Mouse (Mus musculus) right cerebral cortex, postnatal 4 days (tissue): Measurements from ENCODE around the gene Btn1a1.

ENCODE experiments used
- DNase-seq: peaks from one replicate; pipeline ENCODE4 v3.0.0-alpha.2; 2022

Btn1a1 gene

DNA sequence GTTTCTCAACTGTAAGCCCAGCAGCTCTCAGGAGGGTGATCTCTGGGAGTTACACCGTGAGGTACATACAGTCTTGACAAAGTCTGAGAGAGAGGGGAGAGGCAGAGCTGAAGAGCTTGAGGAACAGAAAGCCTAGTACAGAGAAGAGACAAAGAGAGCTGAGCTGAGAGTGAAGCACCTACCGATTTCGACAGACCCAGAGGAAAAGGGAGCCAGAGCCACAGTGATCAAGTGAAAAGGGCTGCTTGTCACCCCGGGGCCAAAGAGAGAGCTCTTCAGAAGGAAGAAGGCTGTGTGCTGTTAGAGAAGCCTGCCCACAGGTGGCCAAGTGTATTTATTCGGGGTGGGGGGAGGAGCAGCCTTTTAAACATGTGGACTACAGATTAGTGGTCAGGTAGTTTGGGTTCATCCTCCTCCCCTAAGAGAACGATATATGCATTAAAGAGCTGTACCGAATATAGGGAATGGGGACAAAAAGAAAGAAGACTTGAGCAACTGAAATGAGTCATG is at the start of gene Btn1a1:
Gene Btn1a1 (minus strand): TSS at position 302 of the 510 bp plus-strand sequence.
- no peak for DNase-seq

- DNase-seq, result no peak
Measured at GRCm38 (mm10) chr13:23515281-23515680, 49.6 kb upstream of the Btn1a1 start.

DNA sequence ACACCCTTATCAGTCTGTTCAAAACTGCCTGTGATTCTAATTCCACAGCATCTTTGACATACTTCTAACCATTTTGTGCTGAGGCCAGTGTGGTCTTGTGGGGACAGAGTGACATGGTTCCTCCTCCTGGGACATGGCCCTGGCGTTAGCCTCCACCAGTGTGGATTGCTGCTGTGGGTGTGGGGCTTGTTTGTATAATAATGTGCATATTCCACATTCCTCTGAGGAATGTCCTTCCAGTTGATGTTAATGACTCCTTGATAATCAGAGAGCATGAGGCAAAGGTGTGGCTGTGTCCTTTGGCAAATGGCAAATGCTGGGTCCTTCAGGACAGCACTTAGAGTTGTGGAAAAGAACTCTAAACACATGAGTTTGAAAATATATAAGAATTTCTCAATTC is 47.8 kb upstream of the Btn1a1 start:
- no peak for DNase-seq

- no peak for DNase-seq
Measured at GRCm38 (mm10) chr13:23510127-23510526, 44.4 kb upstream of the Btn1a1 start.

DNA sequence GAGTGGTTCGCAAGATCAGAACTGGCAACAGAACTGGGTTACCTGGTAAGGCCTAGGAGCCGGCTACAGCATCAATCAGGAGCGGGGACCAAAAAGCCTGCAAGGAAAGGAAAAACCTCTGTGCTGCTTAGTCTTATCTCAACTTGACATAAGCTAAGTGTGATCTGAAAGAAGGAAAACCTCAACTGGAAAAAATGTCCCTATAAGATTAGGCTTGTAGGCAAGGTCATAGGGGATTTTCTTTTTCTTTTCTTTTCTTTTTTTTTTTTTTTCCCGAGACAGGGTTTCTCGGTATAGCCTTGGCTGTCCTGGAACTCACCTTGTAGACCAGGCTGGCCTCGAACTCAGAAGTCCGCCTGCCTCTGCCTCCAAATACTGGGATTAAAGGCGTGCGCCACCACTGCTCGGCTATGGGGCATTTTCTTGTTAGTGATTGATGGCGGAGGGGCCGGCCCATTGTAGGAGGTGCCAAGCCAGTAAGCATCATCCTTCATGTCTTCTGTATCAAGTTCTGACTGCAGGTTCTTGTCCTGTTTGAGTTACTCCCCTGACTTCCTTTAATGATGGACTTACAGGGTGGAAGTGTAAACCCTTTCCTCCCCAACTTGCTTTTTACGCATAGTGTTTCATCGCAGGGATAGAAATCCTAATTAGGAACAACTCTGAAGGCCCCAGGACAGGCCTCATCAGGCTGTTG is 41.3 kb upstream of the Btn1a1 start:
- DNase-seq, result no peak

DNA sequence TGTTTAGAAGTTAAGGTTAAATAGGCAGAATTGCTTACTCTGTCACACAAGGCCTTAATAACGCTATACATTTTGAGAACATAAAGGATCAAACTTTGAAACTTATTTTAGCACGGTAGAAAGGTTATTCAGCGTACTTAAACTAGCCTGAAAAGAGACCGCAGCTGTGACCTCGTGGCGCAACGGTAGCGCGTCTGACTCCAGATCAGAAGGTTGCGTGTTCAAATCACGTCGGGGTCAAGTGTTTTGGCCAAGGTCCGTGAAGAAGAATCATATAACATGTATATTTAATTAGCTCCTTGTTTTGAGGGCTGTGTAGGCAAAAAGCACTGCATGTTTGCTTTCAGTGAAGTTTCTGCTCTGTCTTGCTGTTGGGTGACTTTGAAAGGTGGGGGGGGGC is 40.6 kb upstream of the Btn1a1 start:
- peak; percentile 30 for DNase-seq

- DNase-seq, result no peak
Measured at GRCm38 (mm10) chr13:23505662-23506345, 40.1 kb upstream of the Btn1a1 start.

DNA sequence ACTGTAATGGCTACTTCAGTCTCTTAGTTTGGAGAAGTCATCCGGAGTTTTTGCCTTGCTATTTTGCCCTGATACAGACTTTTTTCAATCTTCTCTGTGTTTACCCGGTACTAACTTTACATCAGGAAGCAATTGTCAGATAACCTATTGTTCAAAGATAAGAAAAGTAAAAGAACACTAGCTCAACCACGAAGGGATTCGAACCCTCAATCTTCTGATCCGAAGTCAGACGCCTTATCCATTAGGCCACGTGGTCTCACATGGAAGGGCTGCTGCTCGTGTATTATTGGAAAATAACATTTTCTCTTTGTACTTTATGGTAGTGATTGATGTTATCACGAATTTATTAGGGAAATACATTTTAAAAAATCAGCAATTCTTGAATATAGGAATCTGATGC is 38.1 kb upstream of the Btn1a1 start:
- peak; percentile 46 for DNase-seq

DNA sequence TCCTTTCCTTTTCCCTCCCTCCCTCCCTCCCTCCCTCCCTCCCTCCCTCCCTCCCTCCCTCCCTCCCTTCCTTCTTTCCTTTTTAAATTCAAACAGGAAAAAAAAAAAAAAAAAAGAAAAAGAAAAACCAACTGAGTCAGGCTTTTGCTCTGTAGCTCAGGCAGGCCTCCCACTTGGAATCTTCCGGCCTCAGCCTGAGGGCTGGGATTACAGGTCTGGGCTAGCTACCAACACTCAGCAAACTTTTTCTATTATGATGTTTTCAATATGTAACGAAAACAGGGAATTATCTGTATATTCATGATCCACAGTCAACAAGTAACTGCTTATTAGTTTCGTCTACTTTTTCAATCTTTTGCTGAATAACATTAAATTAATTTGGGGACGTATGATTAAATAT is 37.2 kb upstream of the Btn1a1 start:
- DNase-seq, result no peak

DNA sequence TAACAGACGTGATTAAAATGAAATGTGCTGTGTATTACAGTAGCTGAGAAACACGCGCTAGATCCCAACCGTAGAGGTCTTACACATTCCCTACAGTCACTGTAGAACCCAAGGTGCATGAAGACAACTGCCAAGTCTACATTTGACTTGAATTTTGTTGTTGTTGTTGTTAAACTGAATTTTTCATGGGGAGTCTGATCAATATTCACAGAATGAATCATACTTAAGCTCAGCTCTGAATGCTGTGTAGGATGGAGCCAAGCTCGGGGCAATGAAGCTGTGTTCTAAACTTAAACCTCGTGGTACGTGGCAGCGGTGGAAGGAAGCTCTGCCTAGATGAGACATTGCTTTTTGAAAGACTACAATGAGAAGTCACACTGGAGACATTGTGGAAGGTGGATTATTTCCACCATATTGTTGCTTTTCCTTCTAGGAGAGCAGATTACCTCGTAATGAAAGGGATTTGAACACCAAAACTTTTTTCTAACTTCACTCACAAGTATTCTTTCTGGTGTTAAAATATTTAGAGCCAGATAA is 36.4 kb upstream of the Btn1a1 start:
- DNase-seq, result no peak

DNA sequence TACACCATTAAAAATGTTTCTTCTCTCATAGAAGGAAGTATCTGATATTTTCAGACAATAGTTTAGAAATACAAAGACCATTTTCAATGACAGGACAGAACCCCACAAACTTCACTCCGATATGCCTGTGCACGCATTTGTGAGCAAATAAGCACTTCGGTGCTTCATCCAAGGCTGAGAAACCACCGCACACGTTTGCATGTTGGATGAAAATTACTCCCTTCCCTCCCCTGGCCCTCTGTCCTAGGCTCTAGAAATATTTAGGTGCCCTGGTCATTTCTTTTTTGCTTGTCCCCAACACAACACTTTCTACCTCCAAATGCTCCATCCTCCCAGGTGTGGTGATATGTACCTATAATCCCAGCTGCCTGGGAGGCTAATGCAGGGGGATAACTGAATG is 35.8 kb upstream of the Btn1a1 start:
- no peak for DNase-seq

DNA sequence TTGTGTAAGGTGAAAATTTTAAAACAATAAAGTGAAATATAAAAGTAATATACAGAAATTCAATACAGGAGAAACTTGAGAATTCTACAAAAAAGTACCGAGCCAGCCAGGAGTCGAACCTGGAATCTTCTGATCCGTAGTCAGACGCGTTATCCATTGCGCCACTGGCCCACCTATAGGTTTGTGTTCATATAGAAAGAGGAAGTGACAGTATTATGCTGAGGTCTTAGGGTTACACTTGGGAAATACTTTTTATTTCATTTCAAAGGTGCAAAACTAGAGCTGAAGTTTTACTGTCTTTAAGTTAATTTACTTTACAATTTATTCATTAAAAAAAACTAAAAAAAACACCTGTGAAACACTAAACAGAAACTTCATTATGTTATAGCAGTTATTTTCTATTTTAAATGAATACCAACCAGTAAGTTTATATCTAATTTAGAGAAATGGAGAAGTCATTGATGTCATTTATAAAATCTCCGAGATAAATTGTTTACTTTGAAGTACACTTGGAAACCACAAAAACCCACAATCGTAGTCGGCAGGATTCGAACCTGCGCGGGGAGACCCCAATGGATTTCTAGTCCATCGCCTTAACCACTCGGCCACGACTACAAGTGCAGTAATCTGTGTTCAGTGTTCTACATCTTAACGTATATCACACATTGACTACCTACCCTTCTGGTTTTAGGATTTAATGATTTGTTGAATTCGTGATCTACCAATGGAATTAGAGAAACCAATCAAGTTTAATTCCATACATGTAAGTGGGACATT is 34.9 kb upstream of the Btn1a1 start:
- peak; percentile 64 for DNase-seq

- DNase-seq, result no peak
Measured at GRCm38 (mm10) chr13:23499943-23500342, 34.2 kb upstream of the Btn1a1 start.

DNA sequence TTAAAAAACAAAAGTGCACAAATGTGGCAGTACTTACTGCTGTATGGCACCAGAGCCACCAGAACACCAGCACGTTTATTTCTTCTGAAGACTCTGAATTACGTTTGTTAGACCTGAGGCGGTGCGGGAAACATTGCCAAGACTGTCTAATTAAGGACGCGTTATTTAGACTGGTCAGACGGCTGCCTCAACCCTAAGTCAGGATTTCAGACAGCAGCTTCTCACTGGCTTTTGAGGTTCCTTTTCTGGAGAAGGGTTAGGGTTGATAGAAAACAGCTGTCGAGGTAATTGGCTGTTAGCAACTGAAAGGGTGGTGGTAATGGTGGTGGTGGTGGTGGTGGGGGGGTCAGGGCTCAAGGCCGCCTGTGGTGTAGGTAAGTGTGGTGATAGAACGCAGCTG is 33.0 kb upstream of the Btn1a1 start:
- no peak for DNase-seq

DNA sequence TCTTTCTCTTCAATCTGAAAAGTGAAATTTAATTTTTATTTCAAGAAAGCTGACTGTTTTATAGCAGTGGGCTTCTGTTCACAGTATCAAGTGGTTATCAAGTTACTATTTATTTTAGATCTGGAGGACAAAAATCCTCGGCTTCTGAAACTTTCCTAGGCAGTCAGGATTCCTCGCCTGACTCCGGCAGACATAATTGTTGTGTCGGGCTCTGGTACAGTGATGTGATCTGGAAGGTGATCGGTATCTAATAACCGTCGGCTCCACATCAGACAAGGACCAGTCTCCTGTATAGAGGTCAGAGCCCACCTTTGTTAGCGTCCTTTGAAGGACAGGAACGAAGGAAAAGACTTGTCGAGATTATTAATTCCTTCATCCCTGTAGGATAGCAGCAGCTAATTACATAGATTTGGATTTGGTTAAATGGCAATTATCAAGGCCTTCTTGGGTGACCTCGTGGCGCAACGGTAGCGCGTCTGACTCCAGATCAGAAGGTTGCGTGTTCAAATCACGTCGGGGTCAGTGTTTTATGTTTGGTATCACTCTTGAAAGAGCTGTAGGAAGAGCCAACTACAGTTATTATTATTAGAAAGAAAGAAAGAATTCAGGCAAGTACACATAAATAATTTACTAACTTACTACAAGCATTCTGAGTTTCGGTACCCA is 32.1 kb upstream of the Btn1a1 start:
- no peak for DNase-seq

- DNase-seq, result no peak
Measured at GRCm38 (mm10) chr13:23495526-23495925, 29.8 kb upstream of the Btn1a1 start.

DNA sequence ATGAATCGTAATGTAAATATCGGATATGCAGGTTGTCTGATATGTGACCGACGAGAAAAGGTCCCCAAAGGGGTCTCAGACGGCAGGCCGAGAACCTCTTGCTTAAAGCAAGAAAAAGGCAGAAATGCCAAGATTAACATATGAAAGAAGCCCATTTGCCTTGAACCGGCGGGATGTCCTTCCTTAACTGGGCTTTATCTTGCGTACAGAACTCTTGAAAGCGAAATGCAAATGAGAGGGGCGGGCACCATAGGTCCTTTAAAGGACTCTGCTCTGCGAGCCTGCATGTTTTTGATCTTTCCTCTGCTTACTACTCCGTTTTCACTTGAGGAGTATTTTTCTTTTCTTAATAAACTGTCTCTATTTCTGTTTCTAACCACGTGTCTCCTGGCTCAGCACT is 26.3 kb upstream of the Btn1a1 start:
- DNase-seq, result no peak

GRCm38 (mm10) chr13:23491263-23491662 is 25.6 kb upstream of the Btn1a1 start:
- DNase-seq, result no peak

DNA sequence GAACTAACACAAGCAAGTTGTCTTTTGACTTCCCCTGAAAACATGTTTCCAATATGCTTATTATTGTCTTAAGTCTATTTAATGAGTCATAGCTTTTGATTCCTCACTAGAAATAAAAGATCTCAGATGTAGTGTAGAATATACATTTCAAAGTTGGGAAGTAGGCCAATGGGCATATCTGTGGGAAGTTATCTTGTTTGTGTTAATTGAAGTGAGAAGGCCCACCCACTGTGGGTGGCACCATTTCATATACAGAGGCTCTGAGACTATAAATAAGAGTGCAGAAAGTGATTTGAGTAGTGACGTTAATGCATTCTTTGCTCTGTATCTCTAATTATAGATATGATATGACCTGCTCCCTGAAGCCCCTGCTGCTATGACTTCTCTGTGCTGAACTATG is 25.2 kb upstream of the Btn1a1 start:
- no peak for DNase-seq

DNA sequence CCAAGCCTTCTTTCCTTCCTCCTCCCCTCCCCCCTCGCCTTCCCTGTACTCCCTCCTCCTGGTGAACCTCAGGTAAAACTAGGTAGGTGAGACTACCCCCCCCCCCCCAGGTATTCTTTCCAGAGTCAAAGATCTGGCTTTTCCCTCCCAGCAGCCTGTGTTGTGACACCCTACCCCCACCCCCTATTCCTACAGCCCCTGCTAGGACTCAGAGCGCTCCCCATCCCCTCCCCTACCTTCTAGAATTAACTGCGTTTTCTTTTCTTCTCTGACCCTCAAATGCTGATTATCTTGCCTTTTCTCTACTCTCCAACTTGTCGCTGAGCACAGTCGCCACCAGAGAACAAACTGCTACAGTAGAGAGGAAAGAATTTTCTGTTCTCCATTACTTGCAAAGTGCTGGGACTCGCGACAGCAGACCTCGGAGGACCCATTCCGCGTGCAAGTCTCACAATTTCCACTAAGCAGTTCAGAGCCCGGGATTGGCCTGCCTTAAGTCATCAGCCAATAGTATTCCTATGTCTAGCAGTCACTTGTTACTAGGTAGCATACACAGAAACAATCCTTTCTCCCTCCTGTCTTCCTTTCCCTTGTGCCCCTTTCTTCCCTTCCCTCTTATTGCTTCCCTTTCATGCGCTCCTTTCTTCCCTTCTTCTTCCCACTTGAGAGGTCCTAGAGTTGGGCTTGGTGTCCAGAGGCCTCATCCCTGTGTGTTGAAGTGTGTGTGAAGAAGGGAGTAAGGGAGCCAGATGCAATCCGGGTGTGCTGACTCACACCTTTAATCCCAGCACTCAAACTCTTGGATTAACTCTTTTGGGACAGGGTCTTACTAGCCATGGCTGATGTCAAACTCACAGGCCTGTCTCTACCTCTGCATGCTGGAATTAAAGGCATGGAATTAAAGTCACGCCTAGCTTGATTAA is 23.0 kb upstream of the Btn1a1 start, which contains the start of gene Btn2a2:
Gene Btn2a2 (minus strand): TSS at position 458 of the 923 bp plus-strand sequence.
- DNase-seq, result peak; percentile 59

DNA sequence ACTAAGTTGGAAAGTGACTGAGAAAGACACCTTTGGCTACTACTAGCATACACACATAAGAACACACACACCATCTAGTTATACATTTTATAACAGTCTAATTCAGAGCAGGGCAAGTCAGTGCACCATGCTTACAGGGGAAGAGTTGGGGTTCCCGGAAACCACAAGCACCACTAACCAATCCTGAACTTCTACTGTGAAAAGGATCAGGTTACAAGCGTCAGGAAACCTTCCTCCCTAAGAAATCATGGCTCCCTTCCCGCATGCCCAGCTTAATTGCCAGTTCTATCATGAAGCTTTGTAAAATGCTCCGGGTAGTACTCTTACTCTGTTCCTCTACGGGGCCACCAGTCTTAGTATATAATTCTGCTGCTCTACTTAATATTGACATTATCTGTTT is 19.6 kb upstream of the Btn1a1 start:
- DNase-seq, result no peak

GRCm38 (mm10) chr13:23483153-23483552 is 17.5 kb upstream of the Btn1a1 start:
- DNase-seq, result no peak
